Mouse (Mus musculus): ENCODE data around the gene Sirpa.

GRCm38 (mm10) chr2:129587825-129588251 is 4.8 kb upstream of the Sirpa start:
- no peak for TF ChIP-seq BHLHE40 (IDR thresholded peaks at IDR 0.05; ENCODE audit: borderline replicate concordance, low read depth, low read length)
- no peak for TF ChIP-seq EP300 (IDR thresholded peaks at IDR 0.05; ENCODE audit: low read depth in 1 of 2, low read length in 2 of 2)
- TF ChIP-seq ZC3H11A (IDR thresholded peaks at IDR 0.05; ENCODE audit: low read depth, low read length) = no peak
- no peak for TF ChIP-seq CTCF (IDR thresholded peaks at IDR 0.05 in 2 of 3, conservative IDR thresholded peaks at IDR 0.05 in 1 of 3; ENCODE audit: control insufficient read depth in 1 of 3, insufficient read depth in 1 of 3, low read depth in 2 of 3, low read length in 3 of 3, poor library complexity in 1 of 3, severe bottlenecking in 1 of 3)
- no peak for TF ChIP-seq SIN3A (IDR thresholded peaks at IDR 0.05; ENCODE audit: low read length)
- no peak for TF ChIP-seq MYB (IDR thresholded peaks at IDR 0.05; ENCODE audit: low read depth, low read length)
- no peak for TF ChIP-seq ETS1 (IDR thresholded peaks at IDR 0.05; ENCODE audit: low read depth, low read length)
- no peak for TF ChIP-seq GABPA (IDR thresholded peaks at IDR 0.05; ENCODE audit: low read depth, low read length)
- TF ChIP-seq RAD21 (IDR thresholded peaks at IDR 0.05; ENCODE audit: low read depth, low read length) = no peak
- TF ChIP-seq USF1 (IDR thresholded peaks at IDR 0.05; ENCODE audit: low read depth, low read length) = no peak
- TF ChIP-seq ZMIZ1 (IDR thresholded peaks at IDR 0.05; ENCODE audit: low read depth, low read length) = no peak
- TF ChIP-seq CHD1 (IDR thresholded peaks at IDR 0.05; ENCODE audit: low read depth, low read length) = no peak
- TF ChIP-seq GATA1 (IDR thresholded peaks at IDR 0.05; ENCODE audit: low read depth, low read length) = no peak
